Mouse (Mus musculus): Measurements from ENCODE around the gene Sptbn4. TPM values are rescaled to one million over a fixed set of nuclear protein-coding genes. Genes with fewer than 3 reads are reported as not detected.

Sptbn4 gene
- polyA plus RNA-seq, 1 experiment from 2014 or later: 5.6 TPM

GRCm38 (mm10) chr7:27487740-27488268, 40.3 kb upstream of the Sptbn4 start:
- no peaks in the 10 kb centered on the region for H3K27me3 ChIP-seq (ENCODE audit: control insufficient read depth, insufficient read depth, low read length)
- 3% methylated on average over 13 of the region's 13 CpGs for WGBS
- ATAC-seq (ENCODE audit: low read depth): no peak
- H3K27ac ChIP-seq (ENCODE audit: low read depth, low read length): peak overlapping the region; percentile 87
- H3K4me3 ChIP-seq (ENCODE audit: low read depth, low read length): peak overlapping the region; percentile 68
- no peaks in the 10 kb centered on the region for H3K9me3 ChIP-seq (ENCODE audit: control insufficient read depth, low read length)
- H3K9ac ChIP-seq (replicated peaks; ENCODE audit: low read depth, low read length): peak overlapping the region; percentile 66; the same call in 1 of the 2 replicates
- 0 out of 2 replicates have a peak, but pooled peaks cover 2% of the 10 kb centered on the region for H3K4me1 ChIP-seq (ENCODE audit: control insufficient read depth, insufficient read depth, low read length)
- H3K4me2 ChIP-seq (ENCODE audit: low read depth, low read length): peak overlapping the region; percentile 54
- no peaks in the 10 kb centered on the region for H3K36me3 ChIP-seq (ENCODE audit: control insufficient read depth, insufficient read depth, low read length)

- Histone ChIP-seq H3K4me1 (ENCODE audit: control insufficient read depth, insufficient read depth, low read length) (0 out of 2 replicates have a peak, but pooled peaks cover 2% of the 10 kb centered on the region), H3K9me3 (ENCODE audit: control insufficient read depth, low read length) (no peaks in the 10 kb centered on the region), H3K4me2 (ENCODE audit: low read depth, low read length) (peak within 1 kb of the TSS; percentile 54), H3K4me3 (ENCODE audit: low read depth, low read length) (peak within 1 kb of the TSS; percentile 68), H3K27ac (ENCODE audit: low read depth, low read length) (peak within 1 kb of the TSS; percentile 87), H3K9ac (replicated peaks; ENCODE audit: low read depth, low read length) (peak within 1 kb of the TSS; percentile 66), H3K36me3 (ENCODE audit: control insufficient read depth, insufficient read depth, low read length) (no peaks in the 10 kb centered on the region), H3K27me3 (ENCODE audit: control insufficient read depth, insufficient read depth, low read length) (no peaks in the 10 kb centered on the region)
- ATAC-seq (ENCODE audit: low read depth): peak; percentile 98
- WGBS: under 1% methylated on average over 71 of the region's 80 CpGs
These were observed 39.5 kb upstream of the Sptbn4 start, which contains the start of gene Sertad1 for GRCm38 (mm10) chr7:27486770-27487697. Sertad1 (plus strand) TSS chr7:27486910.

- Histone ChIP-seq H3K4me2 (ENCODE audit: low read depth, low read length) (peak overlapping the region; percentile 54), H3K27ac (ENCODE audit: low read depth, low read length) (no peak overlapping the region), H3K27me3 (ENCODE audit: control insufficient read depth, insufficient read depth, low read length) (no peaks in the 10 kb centered on the region), H3K4me3 (ENCODE audit: low read depth, low read length) (peak overlapping the region; percentile 68), H3K9me3 (ENCODE audit: control insufficient read depth, low read length) (no peaks in the 10 kb centered on the region), H3K9ac (replicated peaks; ENCODE audit: low read depth, low read length) (no peak overlapping the region), H3K36me3 (ENCODE audit: control insufficient read depth, insufficient read depth, low read length) (no peaks in the 10 kb centered on the region), H3K4me1 (ENCODE audit: control insufficient read depth, insufficient read depth, low read length) (peaks cover 6% of the 10 kb centered on the region; the same call in 1 of the 2 replicates)
- 4% methylated on average over 13 of the region's 13 CpGs for WGBS
- peak; percentile 15 for ATAC-seq (ENCODE audit: low read depth)
These were observed 38.8 kb upstream of the Sptbn4 start for GRCm38 (mm10) chr7:27486102-27486769.

- no peak overlapping the region for H3K4me2 ChIP-seq (ENCODE audit: low read depth, low read length)
- H3K27ac ChIP-seq (ENCODE audit: low read depth, low read length): no peak overlapping the region
- H3K9ac ChIP-seq (replicated peaks; ENCODE audit: low read depth, low read length): no peak overlapping the region
- ATAC-seq (ENCODE audit: low read depth): no peak
- no peaks in the 10 kb centered on the region for H3K36me3 ChIP-seq (ENCODE audit: control insufficient read depth, insufficient read depth, low read length)
- no peaks in the 10 kb centered on the region for H3K27me3 ChIP-seq (ENCODE audit: control insufficient read depth, insufficient read depth, low read length)
- H3K4me1 ChIP-seq (ENCODE audit: control insufficient read depth, insufficient read depth, low read length): peaks cover 4% of the 10 kb centered on the region; the same call in 1 of the 2 replicates
- H3K9me3 ChIP-seq (ENCODE audit: control insufficient read depth, low read length): no peaks in the 10 kb centered on the region
- no peak overlapping the region for H3K4me3 ChIP-seq (ENCODE audit: low read depth, low read length)
- WGBS: 90% methylated on average over 4 of the region's 4 CpGs
These were observed 36.4 kb upstream of the Sptbn4 start for GRCm38 (mm10) chr7:27483860-27484259.

GRCm38 (mm10) chr7:27481627-27481969, 34.1 kb upstream of the Sptbn4 start:
- Histone ChIP-seq H3K36me3 (ENCODE audit: control insufficient read depth, insufficient read depth, low read length) (0 out of 2 replicates have a peak, but pooled peaks cover 4% of the 10 kb centered on the region), H3K4me2 (ENCODE audit: low read depth, low read length) (peak overlapping the region; percentile 54), H3K27ac (ENCODE audit: low read depth, low read length) (no peak overlapping the region), H3K27me3 (ENCODE audit: control insufficient read depth, insufficient read depth, low read length) (no peaks in the 10 kb centered on the region), H3K9me3 (ENCODE audit: control insufficient read depth, low read length) (no peaks in the 10 kb centered on the region), H3K9ac (replicated peaks; ENCODE audit: low read depth, low read length) (peak overlapping the region; percentile 50), H3K4me3 (ENCODE audit: low read depth, low read length) (peak overlapping the region; percentile 16), H3K4me1 (ENCODE audit: control insufficient read depth, insufficient read depth, low read length) (peaks cover 4% of the 10 kb centered on the region; the same call in 1 of the 2 replicates)
- WGBS: 0% methylated on average over 10 of the region's 12 CpGs
- peak; percentile 55; the same call in 1 of the 2 replicates for ATAC-seq (ENCODE audit: low read depth)

- Histone ChIP-seq H3K4me2 (ENCODE audit: low read depth, low read length) (peak overlapping the region; percentile 54), H3K9ac (replicated peaks; ENCODE audit: low read depth, low read length) (peak overlapping the region; percentile 50), H3K9me3 (ENCODE audit: control insufficient read depth, low read length) (no peaks in the 10 kb centered on the region), H3K4me3 (ENCODE audit: low read depth, low read length) (peak overlapping the region; percentile 16), H3K36me3 (ENCODE audit: control insufficient read depth, insufficient read depth, low read length) (peaks cover 7% of the 10 kb centered on the region; the same call in 1 of the 2 replicates), H3K27me3 (ENCODE audit: control insufficient read depth, insufficient read depth, low read length) (no peaks in the 10 kb centered on the region), H3K27ac (ENCODE audit: low read depth, low read length) (no peak overlapping the region), H3K4me1 (ENCODE audit: control insufficient read depth, insufficient read depth, low read length) (peaks cover 4% of the 10 kb centered on the region; the same call in 1 of the 2 replicates)
- WGBS: 16% methylated on average over 11 of the region's 11 CpGs
- ATAC-seq (ENCODE audit: low read depth): no peak
These were observed 33.6 kb upstream of the Sptbn4 start for GRCm38 (mm10) chr7:27480927-27481626.

GRCm38 (mm10) chr7:27480506-27480905, 33.0 kb upstream of the Sptbn4 start:
- H3K27me3 ChIP-seq (ENCODE audit: control insufficient read depth, insufficient read depth, low read length): no peaks in the 10 kb centered on the region
- no peak overlapping the region for H3K4me2 ChIP-seq (ENCODE audit: low read depth, low read length)
- H3K4me3 ChIP-seq (ENCODE audit: low read depth, low read length): no peak overlapping the region
- no peak for ATAC-seq (ENCODE audit: low read depth)
- peaks cover 8% of the 10 kb centered on the region; the same call in 1 of the 2 replicates for H3K36me3 ChIP-seq (ENCODE audit: control insufficient read depth, insufficient read depth, low read length)
- 83% methylated on average over 3 of the region's 3 CpGs for WGBS
- no peaks in the 10 kb centered on the region for H3K9me3 ChIP-seq (ENCODE audit: control insufficient read depth, low read length)
- no peak overlapping the region for H3K27ac ChIP-seq (ENCODE audit: low read depth, low read length)
- H3K4me1 ChIP-seq (ENCODE audit: control insufficient read depth, insufficient read depth, low read length): peaks cover 4% of the 10 kb centered on the region; the same call in 1 of the 2 replicates
- peak overlapping the region; percentile 16; the same call in 1 of the 2 replicates for H3K9ac ChIP-seq (replicated peaks; ENCODE audit: low read depth, low read length)

- WGBS: 78% methylated on average over 1 of the region's 1 CpGs
These were observed 32.3 kb upstream of the Sptbn4 start for GRCm38 (mm10) chr7:27479750-27480149.

More at GRCm38 (mm10) chr7:27479750-27480149, 32.3 kb upstream of the Sptbn4 start:
- Histone ChIP-seq H3K9ac (replicated peaks; ENCODE audit: low read depth, low read length) (no peak overlapping the region), H3K4me2 (ENCODE audit: low read depth, low read length) (no peak overlapping the region), H3K4me1 (ENCODE audit: control insufficient read depth, insufficient read depth, low read length) (peaks cover 4% of the 10 kb centered on the region; the same call in 1 of the 2 replicates), H3K36me3 (ENCODE audit: control insufficient read depth, insufficient read depth, low read length) (peaks cover 8% of the 10 kb centered on the region; the same call in 1 of the 2 replicates), H3K9me3 (ENCODE audit: control insufficient read depth, low read length) (no peaks in the 10 kb centered on the region), H3K27ac (ENCODE audit: low read depth, low read length) (no peak overlapping the region), H3K4me3 (ENCODE audit: low read depth, low read length) (no peak overlapping the region), H3K27me3 (ENCODE audit: control insufficient read depth, insufficient read depth, low read length) (no peaks in the 10 kb centered on the region)
- ATAC-seq (ENCODE audit: low read depth): no peak

All from neural tube, embryonic 14.5 days (tissue).